Mouse (Mus musculus) CD8-positive naive resting alpha-beta T cell, adult 2 months (primary cell): ENCODE measurements at regions not wholly inside any gene's neighbourhood (a gene's known extent, or its start where the extent isn't known, plus 50 kb on each side); places are given as distances from the start of the nearest gene placed in this dataset.
"Not testable (repeated sequence)": the region's sequence is repeated elsewhere in the genome, so short reads cannot be mapped to it uniquely, and the experiment has no call there.

Source experiments
- DNase-seq, 2 experiments: peaks; one replicate each; pipeline ENCODE4 v3.0.0; 2022; ENCODE audit warnings: low read depth in 2 of 2, low spot score in 2 of 2

GRCm38 (mm10) chr14:17539322-17539721 is 120.7 kb upstream of the Thrb start:
- no peak for DNase-seq

GRCm38 (mm10) chr14:17556458-17556857 is 103.6 kb upstream of the Thrb start:
- no peak for DNase-seq

- not testable (repeated sequence) for DNase-seq
These were observed 100.1 kb upstream of the Thrb start for GRCm38 (mm10) chr14:17560001-17560400.

- no peak for DNase-seq
These were observed 92.1 kb upstream of the Thrb start for GRCm38 (mm10) chr14:17567927-17568326.

- no peak for DNase-seq
These were observed 90.9 kb upstream of the Thrb start for GRCm38 (mm10) chr14:17569087-17569636.

- no peak for DNase-seq
These were observed 81.3 kb upstream of the Thrb start for GRCm38 (mm10) chr14:17578776-17579175.

GRCm38 (mm10) chr14:17589595-17589994 is 70.5 kb upstream of the Thrb start:
- DNase-seq = no peak

- no peak for DNase-seq
These were observed 60.5 kb upstream of the Thrb start for GRCm38 (mm10) chr14:17599553-17599952.

GRCm38 (mm10) chr14:17602357-17602756 is 57.7 kb upstream of the Thrb start:
- DNase-seq = no peak

GRCm38 (mm10) chr14:17606018-17606417 is 54.0 kb upstream of the Thrb start:
- no peak for DNase-seq

GRCm38 (mm10) chr14:17607186-17607585 is 52.9 kb upstream of the Thrb start:
- no peak for DNase-seq
